Mouse (Mus musculus) adrenal gland, postnatal 25 days (tissue): ENCODE data around the gene Iqcd. TPM values are rescaled to one million over a fixed set of nuclear protein-coding genes. Genes with fewer than 3 reads are reported as not detected.

ENCODE experiments used
- DNase-seq: peaks from one replicate; pipeline ENCODE4 v3.0.0; 2021; ENCODE audit warnings: mixed read lengths
- long read RNA-seq: library from polyadenylated mRNA; stranded (forward); transcript quantifications from one replicate; pipeline ENCODE4 v2.0.0, GENCODE M21; 2021
- total RNA-seq: library from RNA; stranded (reverse); gene quantifications from 2 replicates; pipeline ENCODE4 v1.2.3, GENCODE M21; 2021

Gene Iqcd
- total RNA-seq: 0.57 and 0.67 TPM in 2 replicates
- long read RNA-seq, partial matches to known transcripts: 1 of 3 reads
- long read RNA-seq, other reads (novel, unspliced or antisense): 1 of 3 reads

DNA sequence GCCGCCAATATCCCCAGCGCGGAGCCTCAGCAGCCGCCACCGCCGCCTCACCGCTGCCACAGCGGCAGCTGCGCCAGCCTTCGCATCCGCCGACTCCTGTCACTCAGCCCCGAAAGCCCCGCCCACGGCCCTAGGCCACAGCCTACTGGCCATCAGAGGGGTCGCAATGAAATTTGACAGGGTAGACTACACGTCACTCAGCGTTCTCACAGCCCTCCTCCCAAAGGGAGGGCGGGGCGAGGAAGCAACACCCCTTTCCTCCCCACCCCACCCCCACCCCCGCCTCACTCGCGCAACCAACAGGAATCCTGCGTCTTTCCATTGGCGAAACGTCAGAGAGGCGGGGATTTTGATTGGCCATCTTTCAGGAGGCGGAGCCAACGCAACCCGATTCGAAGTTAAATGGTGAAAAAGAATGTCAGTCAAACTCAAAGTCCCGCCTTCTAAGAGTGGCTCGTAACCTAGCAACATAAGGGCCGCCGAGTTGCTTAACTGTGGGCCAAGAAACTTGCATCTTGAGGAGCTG is at the start of gene Iqcd, which contains the start of gene Tpcn1:
TSS of gene Iqcd (plus strand) at position 448 of the 526 bp plus-strand sequence.
TSS of gene Tpcn1 (minus strand) at position 105 of the 526 bp plus-strand sequence.
- DNase-seq: peak; percentile 99

DNA sequence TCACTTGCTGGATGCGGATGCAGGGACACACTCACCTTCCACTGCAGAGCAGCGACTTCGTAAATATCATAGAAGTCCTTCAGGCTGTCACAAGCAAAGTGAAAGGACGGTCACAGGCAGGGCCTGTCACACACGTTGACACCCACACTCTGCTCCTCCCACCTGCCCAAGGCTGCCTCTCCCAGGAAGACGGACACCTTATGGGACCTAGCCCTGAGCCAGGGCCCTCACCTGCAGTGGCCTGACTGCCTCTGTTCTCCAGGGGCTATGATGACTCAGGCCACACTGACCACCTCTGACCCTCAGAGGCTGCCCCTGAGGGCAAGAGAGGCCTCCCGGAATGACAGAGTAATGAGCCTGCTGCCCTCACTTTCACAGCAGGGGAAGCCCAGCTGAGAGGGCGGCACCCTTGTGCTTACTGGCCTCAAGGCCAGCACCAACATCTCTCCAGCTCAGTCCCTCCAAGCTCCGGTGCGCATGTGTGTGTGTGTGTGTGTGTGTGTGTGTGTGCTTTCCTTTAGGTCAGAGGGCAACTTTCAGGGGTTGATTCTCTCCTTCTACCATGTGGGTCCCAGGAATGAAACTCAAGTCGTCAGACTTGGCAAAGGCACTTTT is 40.5 kb upstream of the Iqcd start:
- DNase-seq: no peak

DNA sequence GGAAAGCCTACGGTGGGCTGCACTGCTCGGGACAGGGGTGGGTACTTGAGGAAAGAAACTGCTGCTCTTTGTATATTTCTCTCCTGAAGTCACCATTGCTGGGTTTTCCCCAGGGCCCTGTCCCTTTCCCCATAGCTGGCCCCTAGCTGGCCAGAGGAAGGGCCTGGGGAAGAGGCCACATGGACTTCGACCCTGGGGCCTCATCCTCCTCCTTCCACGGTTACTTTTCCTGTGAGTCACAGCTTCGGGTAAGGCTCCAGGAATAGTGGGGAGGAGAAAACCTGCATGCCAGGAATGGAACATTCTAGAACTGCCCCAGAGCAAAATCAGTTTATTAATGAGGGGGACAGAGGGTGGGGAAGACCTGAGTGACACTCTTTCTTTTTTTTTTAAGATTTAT is 38.7 kb upstream of the Iqcd start:
- DNase-seq: no peak

DNA sequence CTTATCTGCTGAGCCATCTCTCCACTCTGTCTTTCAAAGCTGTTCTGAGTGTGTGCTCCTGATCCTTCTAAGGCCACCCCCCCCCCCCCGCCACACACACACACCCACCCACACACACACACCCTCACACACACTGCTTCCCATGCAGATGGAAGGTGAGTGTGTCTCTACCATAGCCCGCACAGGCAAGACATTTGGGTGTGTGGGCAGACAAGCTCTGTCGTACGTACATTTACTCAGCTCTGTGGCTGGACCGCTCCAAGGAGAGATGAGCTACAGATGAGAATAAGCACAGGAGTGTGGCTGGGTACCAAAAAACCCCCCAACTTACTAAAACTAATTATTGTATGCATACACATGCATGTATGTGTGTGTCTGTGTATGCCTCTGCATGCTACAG is 38.1 kb upstream of the Iqcd start:
- no peak for DNase-seq

DNA sequence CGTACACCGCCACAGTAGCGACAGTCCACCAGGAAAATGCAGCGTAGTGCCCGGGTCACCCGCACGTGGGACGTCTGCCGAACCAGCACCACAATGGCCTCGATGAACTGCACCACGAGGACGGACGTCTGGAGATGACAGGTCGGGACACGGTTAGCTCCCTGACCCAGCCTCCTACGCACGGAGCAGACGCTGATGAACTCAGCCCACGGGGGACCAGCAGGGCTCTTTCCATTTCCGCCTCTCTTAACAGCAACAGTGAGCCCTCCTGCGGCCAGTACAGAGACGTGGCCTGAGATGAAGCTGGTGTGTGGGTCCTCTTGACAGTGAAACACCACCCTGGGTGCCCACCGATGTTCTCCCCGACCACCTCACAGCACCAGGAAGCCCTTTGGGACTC is 32.9 kb upstream of the Iqcd start:
- DNase-seq: no peak

DNA sequence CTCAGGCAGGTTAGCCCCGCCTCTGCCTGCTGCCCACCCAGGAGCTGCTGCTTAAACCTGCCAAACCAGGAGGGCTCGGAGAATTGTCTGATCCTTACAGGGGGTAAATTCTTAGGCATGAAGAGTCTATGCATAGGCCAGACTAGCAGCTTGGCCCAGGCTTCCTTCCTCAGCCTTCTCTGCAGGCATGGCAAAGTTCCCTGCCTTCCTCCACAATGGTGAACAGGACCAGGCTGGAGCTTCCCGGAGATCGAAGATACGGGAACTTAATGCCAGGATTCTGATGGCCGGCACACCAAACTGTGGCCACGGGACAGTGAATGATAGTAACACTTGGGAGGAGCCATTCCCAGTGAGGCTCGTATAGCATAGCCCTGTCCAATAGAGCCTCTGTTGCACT is 30.8 kb upstream of the Iqcd start:
- no peak for DNase-seq

DNA sequence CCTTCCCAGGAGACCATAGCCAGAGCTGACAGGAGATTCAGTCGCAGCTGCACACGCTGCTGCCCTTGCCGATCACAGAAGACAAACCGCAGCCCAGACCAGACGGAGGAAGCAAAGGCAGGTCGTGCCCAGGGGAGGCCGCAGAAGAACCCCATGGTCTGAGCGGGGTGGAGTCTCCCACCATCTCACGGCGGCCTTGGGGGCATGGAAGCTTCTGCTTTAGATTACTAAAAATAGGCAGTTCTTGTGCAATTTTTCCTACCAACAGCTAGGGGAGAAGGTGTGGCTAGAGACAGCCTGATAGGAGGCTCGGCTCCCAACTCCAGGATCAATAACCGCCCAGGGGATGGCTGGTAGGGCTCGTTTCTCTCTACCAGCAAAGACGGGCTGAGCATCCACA is 30.1 kb upstream of the Iqcd start:
- no peak for DNase-seq

DNA sequence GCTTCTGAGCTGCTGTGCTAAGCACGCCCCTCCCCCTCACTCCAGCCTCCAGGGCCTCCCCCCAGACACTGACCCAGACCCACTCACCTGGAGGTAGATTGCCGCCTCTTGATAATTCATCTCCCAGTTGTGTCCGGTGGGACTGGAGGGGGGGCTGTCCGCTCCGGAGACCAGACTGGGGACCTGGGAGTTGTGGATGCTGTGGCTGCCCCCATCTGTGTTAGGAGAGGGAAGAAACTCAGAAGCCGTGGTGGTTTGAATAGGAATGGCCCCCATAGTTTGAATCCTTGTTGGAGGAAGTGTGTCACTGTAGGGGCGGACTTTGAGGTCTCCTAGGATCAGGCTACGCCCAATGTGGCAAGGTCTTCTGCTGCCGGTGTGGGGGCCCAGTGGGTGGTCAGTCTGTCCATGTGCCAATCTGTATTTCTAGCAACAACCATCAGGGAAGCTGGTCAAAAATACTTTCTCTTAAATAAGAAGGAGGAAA is 28.6 kb upstream of the Iqcd start:
- DNase-seq: no peak

DNA sequence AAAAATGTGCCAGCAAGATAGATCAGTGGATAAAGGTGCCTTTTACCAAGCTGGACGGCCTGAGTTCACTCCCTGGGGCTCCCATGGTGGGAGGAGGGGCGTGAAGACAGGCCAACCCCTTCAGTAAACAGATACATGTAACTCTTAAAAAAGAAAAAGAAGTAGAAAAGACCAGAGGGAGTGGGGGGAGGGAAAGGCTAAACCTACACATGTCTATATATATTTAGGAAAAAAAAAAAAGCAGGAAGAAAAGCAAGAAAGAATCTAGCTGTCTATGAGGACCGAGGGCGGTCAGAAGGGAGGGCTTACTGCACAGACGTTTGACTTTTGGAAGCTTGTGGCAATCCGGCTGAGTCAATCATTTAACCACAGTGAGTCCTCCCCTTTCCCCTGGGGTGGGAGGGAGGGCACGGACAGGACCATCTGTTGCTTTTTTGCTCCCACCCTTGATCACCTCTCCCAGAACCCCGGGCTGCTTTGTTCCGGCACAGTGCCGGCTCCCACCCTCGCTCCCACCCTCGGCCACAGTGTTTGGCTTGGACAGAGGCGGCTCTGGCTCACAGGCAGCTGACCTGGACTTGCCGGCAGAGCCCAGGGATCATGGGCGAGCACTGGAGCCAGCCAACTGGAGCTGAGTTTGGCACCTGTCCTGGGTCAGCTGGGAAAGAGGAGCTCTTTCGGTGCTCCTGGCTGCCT is 28.1 kb upstream of the Iqcd start:
- peak; percentile 67 for DNase-seq

DNA sequence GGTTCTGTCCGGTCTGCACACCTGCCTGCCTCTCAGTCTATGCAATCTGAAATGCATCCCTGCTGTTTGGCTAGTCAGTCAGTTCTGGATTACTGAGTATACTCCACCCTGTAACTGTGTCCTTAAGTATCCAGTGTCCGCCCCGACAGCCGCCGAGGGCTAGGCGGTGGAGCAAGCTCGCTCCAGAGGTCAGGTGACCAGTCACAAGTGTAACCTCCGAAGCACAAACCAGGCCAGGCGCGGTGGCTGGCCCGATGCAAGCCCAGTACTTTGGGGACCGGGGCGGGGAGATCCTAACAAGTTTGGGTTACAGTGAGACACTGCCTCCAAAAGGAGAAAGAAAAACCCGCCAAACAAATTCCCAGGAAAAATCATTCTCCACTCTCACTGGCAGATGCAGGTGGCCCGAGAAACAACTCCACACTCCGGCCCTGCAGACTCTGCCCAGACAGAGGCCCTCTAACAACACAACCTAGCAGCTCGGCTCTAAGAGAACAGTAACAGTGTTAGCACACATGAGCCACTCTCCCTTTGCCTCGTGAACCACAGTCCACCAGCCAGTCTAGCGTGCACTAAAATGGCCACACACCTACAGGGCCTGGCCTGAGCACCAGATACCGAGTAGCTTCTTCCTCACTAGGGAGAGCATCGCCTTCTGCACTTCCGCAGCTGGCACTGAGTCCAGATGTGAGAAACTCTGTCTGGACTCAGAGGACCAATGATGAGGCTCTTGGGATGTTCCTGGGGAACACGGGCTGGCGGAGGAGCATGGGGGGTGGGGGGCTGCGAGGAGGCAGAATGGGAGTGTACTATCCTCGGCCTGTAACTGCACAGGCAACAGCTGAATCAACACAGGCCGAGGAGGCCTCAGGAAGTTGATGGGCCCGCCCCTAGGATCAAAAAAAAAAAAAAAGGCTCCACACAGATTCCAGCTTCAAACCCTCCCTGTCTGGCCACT is 25.6 kb upstream of the Iqcd start:
- peak; percentile 60 for DNase-seq

DNA sequence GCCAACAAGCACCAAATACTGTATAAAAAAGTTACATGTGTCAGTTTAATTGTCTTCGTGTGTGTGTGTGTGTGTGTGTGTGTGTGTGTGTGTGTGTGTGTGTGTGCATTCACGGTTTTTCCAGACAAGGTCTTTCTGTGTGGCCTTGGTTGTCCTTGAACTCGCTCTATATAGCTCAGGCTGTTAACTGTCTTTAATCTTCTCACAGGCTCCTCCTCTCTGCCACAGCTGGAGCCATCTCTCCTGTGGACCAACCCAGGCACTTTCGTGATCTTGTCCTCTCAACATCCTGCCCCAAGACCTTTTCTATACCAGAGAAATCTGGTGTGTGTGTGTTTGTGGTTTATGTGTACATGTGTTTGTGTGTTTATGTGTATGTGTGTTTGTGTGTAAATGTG is 24.9 kb upstream of the Iqcd start:
- no peak for DNase-seq

DNA sequence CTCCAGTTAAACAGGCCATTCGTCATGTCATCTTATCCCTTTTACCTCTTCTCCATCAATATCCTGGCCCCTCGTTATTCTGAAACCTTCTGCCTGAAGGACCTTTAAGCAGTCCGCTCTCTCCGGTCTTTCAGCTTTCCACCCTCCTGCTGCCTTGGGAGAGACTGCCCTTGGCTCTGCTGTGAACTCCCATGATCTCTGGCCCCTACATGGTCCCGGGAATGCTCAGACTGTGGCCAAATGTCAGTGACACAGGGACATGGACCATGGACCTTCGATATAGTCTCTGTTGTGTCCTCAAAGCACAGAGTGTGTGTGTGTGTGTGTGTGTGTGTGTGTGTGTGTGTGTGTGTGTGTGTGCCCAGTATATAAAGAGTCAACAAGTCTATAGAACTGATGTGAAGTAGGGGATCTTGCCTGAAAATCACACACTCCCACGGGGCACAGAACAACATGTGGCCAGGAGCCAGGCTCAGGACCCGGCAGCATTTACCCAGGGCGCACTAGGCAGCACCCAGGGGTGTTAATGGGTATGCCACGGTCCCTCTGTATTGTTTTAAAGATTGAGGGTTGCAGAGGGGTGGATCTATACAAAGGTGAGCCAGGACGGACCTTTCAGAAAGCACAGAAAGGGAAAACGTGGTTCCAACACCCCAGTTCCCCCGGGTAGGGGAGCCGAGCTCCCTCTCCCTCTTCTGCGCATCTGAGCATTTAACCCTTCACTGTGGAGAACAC is 23.5 kb upstream of the Iqcd start:
- DNase-seq: no peak

DNA sequence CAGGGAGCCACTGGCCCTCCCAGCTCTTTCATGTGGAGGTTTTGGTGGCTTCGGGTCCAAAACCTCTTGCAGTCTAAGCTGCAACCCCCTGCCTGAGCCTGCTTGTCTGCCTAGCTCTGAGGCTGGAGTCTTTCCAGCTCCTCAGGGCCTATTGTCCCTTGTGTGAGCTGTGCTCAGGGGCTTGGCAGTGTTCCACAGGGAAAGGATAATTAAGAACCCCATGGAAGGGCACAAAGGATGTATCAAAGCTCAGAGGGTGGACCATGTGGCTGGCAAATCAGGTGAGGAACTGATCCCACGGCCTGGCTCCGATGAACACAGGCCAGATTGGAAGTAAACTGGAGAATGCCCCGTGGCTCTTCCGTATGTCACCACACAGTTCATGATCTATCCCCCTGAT is 22.7 kb upstream of the Iqcd start:
- DNase-seq: no peak

DNA sequence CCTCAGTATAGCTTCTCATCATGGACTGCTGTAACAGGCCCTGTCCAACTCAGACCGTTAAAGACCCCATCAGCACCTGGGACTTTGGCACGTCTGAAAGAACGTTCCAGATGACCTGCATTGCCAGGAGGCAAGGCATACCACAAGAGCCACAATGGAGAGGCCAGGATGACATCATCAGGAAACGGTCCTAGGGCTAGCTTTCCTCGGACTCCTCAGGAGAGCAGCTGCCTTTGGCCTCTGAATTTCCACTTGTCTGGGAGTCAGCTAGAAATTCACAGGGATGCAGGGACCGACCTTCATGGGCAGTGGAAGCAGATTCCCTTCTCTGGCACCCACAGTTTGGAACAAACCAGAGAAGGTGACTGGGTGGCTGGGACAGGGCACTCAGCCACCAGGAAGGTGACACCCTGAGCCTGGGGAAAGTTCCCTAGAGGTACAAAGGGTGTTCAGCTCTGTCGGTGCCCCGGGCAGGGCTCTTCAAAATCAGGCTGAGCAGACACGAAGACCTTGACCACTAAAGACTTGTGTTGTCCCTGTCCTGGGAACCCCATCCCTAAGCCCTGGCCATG is 22.0 kb upstream of the Iqcd start:
- no peak for DNase-seq

DNA sequence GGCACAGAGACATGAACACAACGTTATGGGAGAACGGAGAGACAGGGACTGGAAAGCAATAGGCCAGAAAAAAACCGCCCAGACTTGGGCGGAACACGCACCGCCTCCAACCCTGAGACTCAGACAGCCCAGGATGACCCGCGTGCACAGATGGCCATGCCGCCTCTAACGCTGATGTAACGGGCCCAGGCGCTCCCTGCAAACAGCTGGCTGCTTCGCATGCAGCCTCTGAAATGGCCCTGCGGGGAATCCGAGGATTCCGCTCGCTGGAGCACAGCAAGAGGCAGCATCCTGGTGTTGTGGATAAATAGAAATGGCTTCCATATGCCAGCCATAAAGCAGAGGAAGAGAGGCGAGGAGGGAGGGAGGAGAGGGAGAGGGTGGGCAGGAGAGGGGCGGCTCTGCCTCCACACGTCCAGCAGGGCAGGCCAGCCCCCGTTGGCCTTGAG is 21.5 kb upstream of the Iqcd start:
- DNase-seq: peak; percentile 71

DNA sequence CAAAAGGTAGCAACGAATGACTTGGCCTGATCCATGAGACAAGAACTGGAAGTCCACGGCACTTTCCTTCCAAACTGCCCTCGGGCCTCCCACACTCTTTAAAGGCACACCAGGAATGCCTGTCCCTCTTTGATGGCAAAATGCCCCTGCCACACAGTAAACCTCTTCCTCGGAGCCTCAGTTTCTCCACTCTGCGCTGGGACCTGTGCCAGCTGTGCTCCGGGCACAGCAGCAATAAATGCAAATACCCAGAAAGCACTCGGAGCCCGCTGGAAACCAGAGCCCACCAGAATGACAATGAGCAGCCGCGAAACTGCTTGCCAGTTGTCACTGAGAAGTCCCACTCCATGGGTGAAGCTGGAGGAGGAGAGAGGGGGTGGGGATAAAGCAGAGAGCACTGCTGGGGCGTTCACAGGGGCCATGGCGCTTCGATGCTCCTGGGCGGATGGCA is 21.0 kb upstream of the Iqcd start:
- no peak for DNase-seq

DNA sequence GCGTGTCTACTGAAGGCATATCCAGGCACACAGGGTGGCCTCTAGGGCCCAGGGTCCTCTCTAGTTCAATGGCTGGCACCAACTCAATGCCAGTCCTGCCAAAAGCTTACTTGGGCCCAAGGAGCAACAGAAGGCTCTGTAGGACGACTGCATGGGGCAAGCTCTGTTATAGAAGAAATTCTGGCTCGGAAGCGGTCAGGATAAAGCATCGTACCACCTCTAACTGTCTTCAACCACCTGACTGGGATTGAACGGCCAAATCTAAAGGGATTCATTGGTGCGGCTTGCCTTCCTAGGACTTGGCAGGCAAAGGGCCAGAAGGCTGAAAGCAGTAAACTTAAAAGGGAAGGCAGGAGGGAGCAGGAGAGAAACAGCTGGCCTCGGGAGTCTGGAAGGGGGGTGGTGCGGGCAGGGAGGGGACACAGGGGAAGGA is 20.5 kb upstream of the Iqcd start:
- no peak for DNase-seq

DNA sequence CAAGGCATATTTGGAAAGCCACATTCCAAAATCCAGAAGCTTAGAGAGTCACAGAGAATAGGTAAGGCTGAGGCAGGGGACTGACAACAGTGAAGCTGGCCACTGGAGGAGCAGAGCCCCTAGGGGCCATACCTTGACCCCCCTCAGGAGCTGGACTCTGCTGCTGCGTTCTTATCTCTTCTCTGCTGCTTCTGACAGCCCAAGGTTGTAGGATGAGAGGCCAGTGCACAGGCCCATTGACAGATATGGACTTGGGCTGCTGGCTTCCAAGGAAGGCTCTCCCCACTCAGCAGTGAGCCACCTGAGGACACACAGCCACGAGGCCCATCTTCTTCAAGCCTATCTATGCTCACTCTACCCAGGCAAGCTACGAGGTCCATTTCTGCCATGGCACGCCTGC is 19.9 kb upstream of the Iqcd start:
- no peak for DNase-seq

DNA sequence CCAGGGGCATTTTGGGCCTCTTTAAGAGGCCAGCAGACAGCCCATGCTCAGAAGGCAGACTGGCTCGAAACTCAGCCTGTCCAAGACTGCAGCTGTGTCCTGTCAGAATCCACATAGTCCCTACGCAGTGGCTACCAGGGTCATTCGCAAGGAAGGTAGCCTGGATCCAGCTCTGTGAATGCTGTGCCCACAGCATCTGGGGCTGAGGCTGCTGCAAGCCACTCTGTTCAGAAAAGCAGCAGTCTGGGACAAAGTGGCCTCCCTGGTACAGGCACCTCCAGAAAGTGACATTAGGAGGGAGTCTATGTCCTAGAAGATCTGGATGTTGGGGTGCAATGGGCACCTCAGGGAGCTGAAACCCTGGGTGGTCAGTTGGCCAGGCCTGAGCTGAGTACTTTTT is 19.0 kb upstream of the Iqcd start:
- no peak for DNase-seq

DNA sequence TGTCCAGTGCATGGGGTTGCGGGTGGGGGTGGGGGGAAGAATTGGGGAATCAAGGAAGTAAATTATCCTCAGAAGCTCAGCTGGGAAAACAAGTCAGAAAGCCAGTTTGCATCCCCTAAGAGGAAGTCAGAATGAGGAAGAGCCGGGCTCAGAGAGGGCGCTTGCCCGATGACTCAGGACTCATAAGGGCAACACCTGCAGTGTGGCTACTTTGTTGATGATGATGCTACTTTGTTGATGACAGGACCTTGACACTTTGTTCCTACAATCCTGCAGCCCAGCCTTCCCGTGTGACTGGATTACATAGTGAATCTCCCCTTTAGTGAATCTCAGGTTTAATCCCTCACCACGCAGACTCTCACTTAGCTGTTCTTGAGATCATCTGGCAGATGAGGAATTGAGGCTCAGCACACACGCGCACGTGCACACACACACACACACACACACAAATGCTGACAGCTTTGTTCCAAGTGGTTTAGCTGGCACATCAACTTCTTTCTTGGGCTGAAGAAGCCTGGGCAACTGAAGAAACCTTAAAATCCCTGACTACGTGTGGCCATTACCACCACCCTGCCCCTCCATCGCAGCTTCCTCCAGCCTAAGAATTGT is 18.4 kb upstream of the Iqcd start:
- DNase-seq: no peak
